Mouse (Mus musculus) neural tube, embryonic 11.5 days (tissue): ENCODE data around the gene Ireb2. TPM values are rescaled to one million over a fixed set of nuclear protein-coding genes. Genes with fewer than 3 reads are reported as not detected.
"Not testable (repeated sequence)": the region's sequence is repeated elsewhere in the genome, so short reads cannot be mapped to it uniquely, and the experiment has no call there.

Experiments used
- ATAC-seq: fragments of 200-750 bp; cut with Nextera tagmentation; 2 replicates; pipeline ENCODE4 v1.8.0; 2017; ENCODE audit warnings: moderate number of reproducible peaks, mild to moderate bottlenecking, moderate TSS enrichment, moderate library complexity; ENCODE audit not compliant: insufficient read depth, low FRiP score, low TSS enrichment
- DNase-seq: peaks from one replicate; pipeline ENCODE4 v3.0.0-alpha.2; 2015; ENCODE audit warnings: low spot score
- H3K27ac ChIP-seq: fragments of 300-500 bp; sonication (generic); 2 replicates; pipeline ENCODE4 v1.5.1; 2014; ENCODE audit warnings: low read depth, mild to moderate bottlenecking, low read length
- H3K27me3 ChIP-seq: fragments of 300-500 bp; sonication (generic); 2 replicates; pipeline ENCODE4 v1.6.1; 2014; ENCODE audit warnings: mild to moderate bottlenecking, low read length, mixed read lengths; ENCODE audit not compliant: control insufficient read depth, insufficient read depth
- H3K36me3 ChIP-seq: fragments of 300-500 bp; sonication (generic); 2 replicates; pipeline ENCODE4 v1.6.1; 2014; ENCODE audit warnings: mild to moderate bottlenecking, low read length, moderate library complexity, mixed read lengths; ENCODE audit not compliant: control insufficient read depth, insufficient read depth
- H3K4me1 ChIP-seq: fragments of 300-500 bp; sonication (generic); 2 replicates; pipeline ENCODE4 v1.6.1; 2014; ENCODE audit warnings: low read length, mixed read lengths; ENCODE audit not compliant: control insufficient read depth, insufficient read depth
- H3K4me2 ChIP-seq: fragments of 300-500 bp; sonication (generic); 2 replicates; pipeline ENCODE4 v1.6.1; 2014; ENCODE audit warnings: low read depth, mild to moderate bottlenecking, moderate library complexity
- H3K4me3 ChIP-seq: fragments of 300-500 bp; sonication (generic); 2 replicates; pipeline ENCODE4 v1.5.1; 2014; ENCODE audit warnings: low read depth, low read length
- H3K9ac ChIP-seq: fragments of 300-500 bp; sonication (generic); 2 replicates; pipeline ENCODE4 v1.6.1; 2014; ENCODE audit warnings: mild to moderate bottlenecking, low read length
- H3K9me3 ChIP-seq: fragments of 300-500 bp; sonication (generic); 2 replicates; pipeline ENCODE4 v1.6.1; 2016; ENCODE audit warnings: low read length; ENCODE audit not compliant: control insufficient read depth
- WGBS: fragments of 180-500 bp; shearing (Covaris S2); extraction: QIAGEN DNeasy Blood & Tissue Kit; methylation state at CpG from one replicate; pipeline ENCODE4 v1.1.7; 2014; 5-methylcytosine and 5-hydroxymethylcytosine counted together
- polyA plus RNA-seq: library from polyadenylated mRNA; unstranded; fragments of >200 nt; fragmentation: Nextera tagmentation; extraction: Ambion mirVana; gene quantifications from 2 replicates; pipeline ENCODE4 v1.2.1, GENCODE M21; 2014

The Ireb2 gene
- polyA plus RNA-seq, 1 experiment from 2014 or later = 69.3 TPM

- no peak overlapping the region for H3K27ac ChIP-seq
- ATAC-seq (no peak), DNase-seq (no peak)
- no peak overlapping the region for H3K4me3 ChIP-seq
- H3K9ac ChIP-seq = no peak overlapping the region
- no peaks in the 10 kb centered on the region for H3K9me3 ChIP-seq
- WGBS = 91% methylated on average over 1 of the region's 1 CpGs
- H3K4me2 ChIP-seq = no peak overlapping the region
- no peaks in the 10 kb centered on the region for H3K36me3 ChIP-seq
- H3K4me1 ChIP-seq = no peaks in the 10 kb centered on the region
- H3K27me3 ChIP-seq = no peaks in the 10 kb centered on the region
Observed at GRCm38 (mm10) chr9:54840145-54840544, 23.4 kb upstream of the Ireb2 start.

GRCm38 (mm10) chr9:54842311-54842710, 21.3 kb upstream of the Ireb2 start:
- Histone ChIP-seq H3K36me3 (no peaks in the 10 kb centered on the region), H3K4me1 (no peaks in the 10 kb centered on the region), H3K4me2 (no peak overlapping the region), H3K4me3 (no peak overlapping the region), H3K9ac (no peak overlapping the region), H3K27me3 (no peaks in the 10 kb centered on the region), H3K27ac (no peak overlapping the region), H3K9me3 (no peaks in the 10 kb centered on the region)
- WGBS = 85% methylated on average over 5 of the region's 5 CpGs
- ATAC-seq = no peak
- no peak for DNase-seq

GRCm38 (mm10) chr9:54843887-54844286, 19.7 kb upstream of the Ireb2 start:
- Histone ChIP-seq H3K9ac (no peak overlapping the region), H3K36me3 (no peaks in the 10 kb centered on the region), H3K4me3 (no peak overlapping the region), H3K4me1 (no peaks in the 10 kb centered on the region), H3K27me3 (no peaks in the 10 kb centered on the region), H3K9me3 (no peaks in the 10 kb centered on the region), H3K4me2 (no peak overlapping the region), H3K27ac (no peak overlapping the region)
- DNase-seq (no peak), ATAC-seq (no peak)
- WGBS = 80% methylated on average over 6 of the region's 6 CpGs

- DNase-seq = no peak
- Histone ChIP-seq H3K4me2 (no peak overlapping the region), H3K9me3 (no peaks in the 10 kb centered on the region), H3K27ac (no peak overlapping the region), H3K36me3 (no peaks in the 10 kb centered on the region), H3K27me3 (no peaks in the 10 kb centered on the region), H3K9ac (no peak overlapping the region), H3K4me1 (no peaks in the 10 kb centered on the region), H3K4me3 (no peak overlapping the region)
- WGBS = 67% methylated on average over 3 of the region's 3 CpGs
- no peak for ATAC-seq
Observed at GRCm38 (mm10) chr9:54844556-54845176, 18.9 kb upstream of the Ireb2 start.

GRCm38 (mm10) chr9:54848203-54848602, 15.4 kb upstream of the Ireb2 start:
- H3K9me3 ChIP-seq = no peaks in the 10 kb centered on the region
- ATAC-seq = no peak
- no peaks in the 10 kb centered on the region for H3K27me3 ChIP-seq
- no peak for DNase-seq
- H3K4me3 ChIP-seq = no peak overlapping the region
- no peaks in the 10 kb centered on the region for H3K36me3 ChIP-seq
- no peak overlapping the region for H3K27ac ChIP-seq
- no peak overlapping the region for H3K4me2 ChIP-seq
- H3K4me1 ChIP-seq = no peaks in the 10 kb centered on the region
- H3K9ac ChIP-seq = no peak overlapping the region

GRCm38 (mm10) chr9:54853036-54853435, 10.6 kb upstream of the Ireb2 start:
- H3K36me3 ChIP-seq, H3K4me2 ChIP-seq, H3K9me3 ChIP-seq, H3K27ac ChIP-seq, DNase-seq, H3K9ac ChIP-seq, H3K27me3 ChIP-seq, ATAC-seq, H3K4me1 ChIP-seq, H3K4me3 ChIP-seq: not testable (repeated sequence)
- WGBS = 62% methylated on average over 6 of the region's 6 CpGs

GRCm38 (mm10) chr9:54853619-54854018, 10.0 kb upstream of the Ireb2 start:
- 34% methylated on average over 4 of the region's 4 CpGs for WGBS
- H3K9ac ChIP-seq = no peak overlapping the region
- H3K27ac ChIP-seq = no peak overlapping the region
- no peaks in the 10 kb centered on the region for H3K36me3 ChIP-seq
- no peaks in the 10 kb centered on the region for H3K4me1 ChIP-seq
- H3K9me3 ChIP-seq = no peaks in the 10 kb centered on the region
- ATAC-seq = no peak
- H3K4me3 ChIP-seq = no peak overlapping the region
- DNase-seq = no peak
- no peaks in the 10 kb centered on the region for H3K27me3 ChIP-seq
- H3K4me2 ChIP-seq = no peak overlapping the region

GRCm38 (mm10) chr9:54855638-54856037, 8.0 kb upstream of the Ireb2 start:
- DNase-seq (no peak), ATAC-seq (no peak)
- no peaks in the 10 kb centered on the region for H3K4me1 ChIP-seq
- no peaks in the 10 kb centered on the region for H3K36me3 ChIP-seq
- no peaks in the 10 kb centered on the region for H3K9me3 ChIP-seq
- H3K27me3 ChIP-seq = no peaks in the 10 kb centered on the region
- 43% methylated on average over 6 of the region's 6 CpGs for WGBS
- no peak overlapping the region for H3K4me2 ChIP-seq
- H3K27ac ChIP-seq = no peak overlapping the region
- no peak overlapping the region for H3K4me3 ChIP-seq
- no peak overlapping the region for H3K9ac ChIP-seq

- H3K27ac ChIP-seq = no peak overlapping the region
- DNase-seq = no peak
- no peak overlapping the region for H3K4me2 ChIP-seq
- no peak overlapping the region for H3K9ac ChIP-seq
- 64% methylated on average over 6 of the region's 6 CpGs for WGBS
- no peaks in the 10 kb centered on the region for H3K27me3 ChIP-seq
- H3K36me3 ChIP-seq = no peaks in the 10 kb centered on the region
- H3K9me3 ChIP-seq = no peaks in the 10 kb centered on the region
- no peaks in the 10 kb centered on the region for H3K4me1 ChIP-seq
- no peak overlapping the region for H3K4me3 ChIP-seq
- ATAC-seq = no peak
Observed at GRCm38 (mm10) chr9:54856121-54856520, 7.5 kb upstream of the Ireb2 start.
